Mouse (Mus musculus) midbrain, embryonic 12.5 days (tissue): ENCODE data around the gene Timd2. TPM values are rescaled to one million over a fixed set of nuclear protein-coding genes. Genes with fewer than 3 reads are reported as not detected.
"Not testable (repeated sequence)": the region's sequence is repeated elsewhere in the genome, so short reads cannot be mapped to it uniquely, and the experiment has no call there.

Source experiments
- ATAC-seq: fragments of 200-750 bp; cut with Nextera tagmentation; 2 replicates; pipeline ENCODE4 v1.8.0; 2017; ENCODE audit warnings: low read depth, moderate TSS enrichment, moderate library complexity; ENCODE audit not compliant: low FRiP score
- H3K27ac ChIP-seq: fragments of 300-500 bp; sonication (generic); replicated peaks from 2 replicates; pipeline ENCODE4 v1.5.1; 2016; ENCODE audit warnings: mild to moderate bottlenecking
- H3K27me3 ChIP-seq: fragments of 300-500 bp; sonication (generic); 2 replicates; pipeline ENCODE4 v1.6.1; 2016; ENCODE audit warnings: mild to moderate bottlenecking
- H3K36me3 ChIP-seq: fragments of 300-500 bp; sonication (generic); 2 replicates; pipeline ENCODE4 v1.6.1; 2016
- H3K4me1 ChIP-seq: fragments of 300-500 bp; sonication (generic); 2 replicates; pipeline ENCODE4 v1.6.1; 2016
- H3K4me2 ChIP-seq: fragments of 300-500 bp; sonication (generic); replicated peaks from 2 replicates; pipeline ENCODE4 v1.6.1; 2016; ENCODE audit warnings: mild to moderate bottlenecking, moderate library complexity
- H3K4me3 ChIP-seq: fragments of 300-500 bp; sonication (generic); 2 replicates; pipeline ENCODE4 v1.5.1; 2016; ENCODE audit warnings: mild to moderate bottlenecking
- H3K9ac ChIP-seq: fragments of 300-500 bp; sonication (generic); replicated peaks from 2 replicates; pipeline ENCODE4 v1.6.1; 2016; ENCODE audit warnings: mild to moderate bottlenecking, moderate library complexity
- H3K9me3 ChIP-seq: fragments of 300-500 bp; sonication (generic); 2 replicates; pipeline ENCODE4 v1.6.1; 2016; ENCODE audit warnings: mild to moderate bottlenecking
- WGBS: fragments of 180-500 bp; shearing (Covaris S2); methylation state at CpG from one replicate; pipeline ENCODE4 v1.1.7; 2016; 5-methylcytosine and 5-hydroxymethylcytosine counted together
- polyA plus RNA-seq: library from polyadenylated mRNA; unstranded; fragments of >200 nt; fragmentation: Nextera tagmentation; extraction: Ambion mirVana; gene quantifications from 2 replicates; pipeline ENCODE4 v1.2.1, GENCODE M21; 2016

The Timd2 gene
- polyA plus RNA-seq, 1 experiment from 2014 or later, result not detected

DNA sequence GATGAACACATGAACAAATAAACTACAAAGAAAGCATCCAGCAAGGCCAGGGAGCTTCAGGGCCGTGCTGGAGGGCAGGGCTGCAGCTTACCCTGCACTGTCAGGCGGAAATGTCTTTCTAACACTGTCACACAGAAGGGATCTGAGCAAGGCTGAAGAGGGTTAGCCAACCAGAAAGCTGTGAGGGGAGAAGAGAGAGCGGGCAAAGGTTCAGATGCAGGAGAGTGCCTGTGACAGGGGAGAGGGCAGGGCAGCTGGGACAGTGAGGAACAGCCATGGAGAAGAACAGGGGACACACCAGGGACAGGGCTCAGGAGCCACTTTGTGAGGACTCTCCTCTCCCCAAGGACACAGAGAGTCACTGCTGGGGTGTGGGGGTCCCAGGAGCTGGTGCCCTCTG, 57.2 kb downstream of the Timd2 start:
- not testable (repeated sequence) for H3K27me3 ChIP-seq

GRCm38 (mm10) chr11:46644824-46645223, 62.0 kb downstream of the Timd2 start:
- Histone ChIP-seq H3K36me3 (no peaks in the 10 kb centered on the region), H3K4me1 (no peaks in the 10 kb centered on the region), H3K9me3 (no peaks in the 10 kb centered on the region), H3K4me3 (no peak overlapping the region), H3K27me3 (no peaks in the 10 kb centered on the region), H3K4me2 (no peak overlapping the region), H3K27ac (no peak overlapping the region), H3K9ac (no peak overlapping the region)
- WGBS, result 72% methylated on average over 1 of the region's 1 CpGs
- no peak for ATAC-seq

More for the DNA sequence above, 57.2 kb downstream of the Timd2 start:
- not testable (repeated sequence) for H3K36me3 ChIP-seq, H3K4me3 ChIP-seq, ATAC-seq, H3K27ac ChIP-seq, H3K4me2 ChIP-seq, H3K4me1 ChIP-seq, H3K9ac ChIP-seq, H3K9me3 ChIP-seq
- WGBS, result 29% methylated on average over 3 of the region's 3 CpGs

DNA sequence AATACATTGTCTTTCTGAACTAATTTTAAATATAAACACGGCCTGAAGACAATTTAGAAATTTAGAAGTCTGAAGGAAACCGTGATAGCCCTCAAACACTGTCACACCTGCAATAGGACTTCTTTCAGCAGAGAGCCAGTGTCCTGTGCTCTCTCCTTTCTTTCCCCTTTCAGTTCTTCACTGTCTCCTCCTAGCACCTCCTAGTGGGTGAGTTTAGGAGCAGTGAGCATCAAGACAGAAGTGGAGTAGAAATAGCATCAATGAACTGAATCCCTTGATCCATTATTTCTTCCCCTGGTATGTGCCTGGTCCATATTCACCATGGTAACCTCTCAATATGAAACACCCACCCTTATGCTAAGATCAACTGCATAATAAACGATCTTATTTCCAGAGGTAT, 70.3 kb downstream of the Timd2 start:
- no peak overlapping the region for H3K4me3 ChIP-seq
- H3K9me3 ChIP-seq, result no peaks in the 10 kb centered on the region
- 87% methylated on average over 3 of the region's 3 CpGs for WGBS
- H3K27me3 ChIP-seq, result no peaks in the 10 kb centered on the region
- H3K4me1 ChIP-seq, result no peaks in the 10 kb centered on the region
- no peak overlapping the region for H3K4me2 ChIP-seq
- no peaks in the 10 kb centered on the region for H3K36me3 ChIP-seq
- ATAC-seq, result no peak
- H3K27ac ChIP-seq, result no peak overlapping the region
- no peak overlapping the region for H3K9ac ChIP-seq

- not testable (repeated sequence) for H3K4me3 ChIP-seq, H3K27ac ChIP-seq, H3K9me3 ChIP-seq, H3K27me3 ChIP-seq, H3K4me1 ChIP-seq, H3K36me3 ChIP-seq, H3K9ac ChIP-seq, H3K4me2 ChIP-seq, ATAC-seq
- 82% methylated on average over 4 of the region's 4 CpGs for WGBS
Observed at GRCm38 (mm10) chr11:46635516-46635915, 71.3 kb downstream of the Timd2 start.

DNA sequence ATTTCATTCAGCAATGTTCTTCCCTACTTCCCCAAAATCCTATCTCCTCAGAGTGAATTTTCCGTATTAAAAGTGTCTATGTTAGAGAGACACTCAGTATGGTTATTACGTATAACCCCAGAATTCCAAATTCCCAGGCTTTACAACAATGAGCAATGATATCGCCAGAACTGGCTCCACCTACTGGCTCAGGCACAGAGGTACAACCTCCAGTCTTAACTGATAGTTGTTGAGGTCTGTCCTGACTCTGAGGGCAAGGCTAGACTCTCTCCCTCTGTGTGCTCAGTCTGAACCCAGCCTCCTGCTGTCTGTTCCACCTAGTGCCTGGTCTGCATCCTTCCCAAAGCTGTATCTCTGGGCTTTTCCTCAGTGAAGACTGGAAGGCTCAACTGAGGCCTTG, 75.2 kb downstream of the Timd2 start:
- Histone ChIP-seq H3K27ac (no peak overlapping the region), H3K4me1 (no peaks in the 10 kb centered on the region), H3K4me2 (no peak overlapping the region), H3K27me3 (no peaks in the 10 kb centered on the region), H3K36me3 (no peaks in the 10 kb centered on the region), H3K4me3 (no peak overlapping the region), H3K9ac (no peak overlapping the region), H3K9me3 (no peaks in the 10 kb centered on the region)
- 33% methylated on average over 3 of the region's 3 CpGs for WGBS
- no peak for ATAC-seq

GRCm38 (mm10) chr11:46629211-46629795, 77.6 kb downstream of the Timd2 start, which contains the start of gene Dppa1:
Gene Dppa1 (minus strand): TSS chr11:46629261.
- Histone ChIP-seq H3K4me2 (no peak within 1 kb of the TSS), H3K9me3 (no peaks in the 10 kb centered on the region), H3K4me1 (no peaks in the 10 kb centered on the region), H3K27me3 (no peaks in the 10 kb centered on the region), H3K36me3 (no peaks in the 10 kb centered on the region), H3K4me3 (no peak within 1 kb of the TSS), H3K9ac (no peak within 1 kb of the TSS), H3K27ac (no peak within 1 kb of the TSS)
- no peak for ATAC-seq
- WGBS, result 84% methylated on average over 2 of the region's 2 CpGs

- Histone ChIP-seq H3K4me2 (no peak overlapping the region), H3K4me3 (no peak overlapping the region)
Observed at GRCm38 (mm10) chr11:46620414-46621168, 86.3 kb downstream of the Timd2 start.

GRCm38 (mm10) chr11:46619929-46620328, 86.9 kb downstream of the Timd2 start:
- ATAC-seq, result no peak
- 85% methylated on average over 1 of the region's 1 CpGs for WGBS
- Histone ChIP-seq H3K36me3 (no peaks in the 10 kb centered on the region), H3K27ac (no peak overlapping the region), H3K9me3 (no peaks in the 10 kb centered on the region), H3K9ac (no peak overlapping the region), H3K4me3 (no peak overlapping the region), H3K27me3 (no peaks in the 10 kb centered on the region), H3K4me2 (no peak overlapping the region), H3K4me1 (no peaks in the 10 kb centered on the region)

More at GRCm38 (mm10) chr11:46620414-46621168, 86.3 kb downstream of the Timd2 start:
- Histone ChIP-seq H3K9ac (no peak overlapping the region), H3K27ac (no peak overlapping the region), H3K4me1 (no peaks in the 10 kb centered on the region), H3K27me3 (no peaks in the 10 kb centered on the region), H3K9me3 (no peaks in the 10 kb centered on the region), H3K36me3 (no peaks in the 10 kb centered on the region)
- WGBS, result 77% methylated on average over 7 of the region's 7 CpGs
- no peak for ATAC-seq

Other genes with a start within 250 kb of the Timd2 start
- gene Gm12169, start 182.8 kb downstream of the Timd2 start, polyA plus RNA-seq, result not detected in 2 replicates
- not detected in 2 replicates for gene BC053393, start 135.5 kb downstream of the Timd2 start, polyA plus RNA-seq
- not detected in 2 replicates for gene Dppa1, start 77.8 kb downstream of the Timd2 start, polyA plus RNA-seq
- gene Havcr1, start 28.0 kb upstream of the Timd2 start, polyA plus RNA-seq, result not detected in 2 replicates
- gene Timd4, start 103.7 kb upstream of the Timd2 start, polyA plus RNA-seq, result 0.20 and 0.24 TPM in 2 replicates